Mouse (Mus musculus): ENCODE data around the gene Chac1.

The Chac1 gene

DNA sequence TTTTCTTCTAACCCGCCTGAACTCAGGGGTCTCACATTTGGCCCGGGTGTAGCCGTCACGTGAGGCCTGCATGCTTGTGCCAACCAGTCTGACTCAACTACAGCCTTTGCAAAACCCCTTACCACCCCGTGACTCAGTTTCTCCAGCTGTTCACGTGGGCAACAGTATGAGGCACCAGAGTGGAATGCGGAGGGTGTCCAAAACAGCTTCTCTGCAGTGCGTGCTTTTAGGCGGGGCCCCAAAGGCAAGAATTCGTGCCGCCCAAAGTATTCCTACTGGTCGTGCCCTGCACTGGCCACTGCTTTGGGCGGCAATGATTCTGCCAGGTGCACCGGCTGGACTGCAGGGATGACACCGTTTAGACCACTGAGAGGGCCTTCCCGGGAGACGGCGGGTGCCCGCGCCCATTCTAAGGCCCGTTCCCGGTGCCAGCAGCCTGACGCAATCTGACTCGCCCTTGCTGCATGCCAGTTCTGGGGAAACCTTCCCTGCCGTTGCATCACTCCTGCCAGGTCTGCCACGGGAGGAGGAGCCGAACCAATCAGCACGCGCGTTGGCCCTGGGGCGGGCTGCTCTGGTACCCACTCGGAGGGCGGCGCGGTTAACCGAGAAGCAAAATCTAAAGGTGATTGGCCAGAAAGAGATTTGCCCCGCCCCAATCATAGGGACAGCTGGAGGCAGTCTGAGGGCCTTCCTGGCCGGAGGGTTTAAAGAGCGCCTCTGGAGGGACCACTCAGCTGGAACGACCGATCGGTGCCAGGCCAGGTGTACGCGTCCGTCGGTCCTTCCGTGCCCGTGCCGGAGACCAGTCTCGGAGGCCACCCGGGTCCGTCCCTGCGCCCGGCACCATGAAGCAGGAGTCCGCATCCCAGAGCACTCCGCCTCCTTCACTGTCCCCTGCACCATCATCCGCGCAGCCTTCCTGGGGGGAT lies at the start of gene Chac1:
Gene Chac1, plus strand, starts transcription at position 675 of the 932 bp plus-strand sequence.
- peak; percentile 94 for DNase-seq

DNA sequence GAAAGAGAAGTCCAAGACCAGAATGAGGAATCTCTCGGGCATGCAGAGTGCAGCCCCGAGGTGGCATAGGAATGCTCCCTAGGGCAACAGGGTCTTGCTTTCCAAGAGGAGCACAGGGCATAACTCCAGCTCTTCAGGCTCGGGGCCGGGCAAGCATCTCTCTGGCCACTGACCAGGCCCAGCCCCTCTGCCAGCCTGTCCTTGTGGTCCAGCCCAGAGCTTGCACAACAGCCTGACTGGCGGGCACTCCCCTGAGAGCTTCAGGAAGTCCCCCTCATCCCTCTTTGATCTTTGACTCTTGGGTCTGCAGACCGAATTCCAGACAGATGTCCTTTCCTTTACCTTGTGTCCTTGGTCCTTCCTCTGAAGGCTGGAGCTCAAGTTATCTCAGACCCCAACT lies 48.2 kb upstream of the Chac1 start:
- no peak for DNase-seq

- no peak for DNase-seq
Observed at GRCm38 (mm10) chr2:119304391-119304790, 46.6 kb upstream of the Chac1 start.

DNA sequence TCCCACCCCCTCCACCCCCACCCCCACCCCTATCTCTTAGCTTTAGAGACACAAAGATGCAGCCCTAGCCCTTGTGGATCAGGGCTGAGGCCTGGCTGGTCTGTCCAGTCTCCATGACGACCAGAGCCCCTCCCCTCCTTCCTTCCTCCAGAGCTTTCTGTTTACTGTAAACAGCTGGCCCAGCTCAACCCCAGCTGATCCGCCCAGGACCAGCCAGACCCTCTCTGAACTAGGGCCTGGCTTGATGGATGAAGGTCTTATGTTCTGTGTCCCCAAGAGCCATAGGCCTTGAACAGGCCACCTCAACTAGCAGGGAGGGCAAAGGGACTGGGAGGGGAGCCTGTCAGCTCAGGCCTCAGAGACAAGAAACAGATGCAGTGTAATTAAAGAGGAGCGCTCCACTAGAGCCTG lies 46.2 kb upstream of the Chac1 start:
- no peak for DNase-seq

DNA sequence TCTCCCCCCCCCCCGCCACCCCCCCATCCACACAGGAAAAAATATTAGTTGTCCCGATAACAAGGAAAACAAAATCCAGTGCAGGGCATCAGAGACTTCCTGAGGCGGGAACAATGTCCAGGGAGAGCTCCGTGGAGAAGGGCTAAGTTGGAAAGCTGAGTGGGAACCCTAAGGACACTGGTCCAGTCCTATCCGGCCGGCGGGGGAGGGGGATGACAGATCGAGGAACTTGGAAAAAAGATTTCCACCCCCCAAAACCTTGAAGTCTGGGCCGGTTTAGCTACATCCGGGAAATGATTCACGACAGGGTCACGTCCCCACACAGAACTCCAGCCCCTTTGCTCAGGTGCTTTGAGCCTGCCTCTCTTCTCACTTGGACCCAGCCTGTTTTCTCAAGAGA lies 39.5 kb upstream of the Chac1 start:
- DNase-seq: no peak

DNA sequence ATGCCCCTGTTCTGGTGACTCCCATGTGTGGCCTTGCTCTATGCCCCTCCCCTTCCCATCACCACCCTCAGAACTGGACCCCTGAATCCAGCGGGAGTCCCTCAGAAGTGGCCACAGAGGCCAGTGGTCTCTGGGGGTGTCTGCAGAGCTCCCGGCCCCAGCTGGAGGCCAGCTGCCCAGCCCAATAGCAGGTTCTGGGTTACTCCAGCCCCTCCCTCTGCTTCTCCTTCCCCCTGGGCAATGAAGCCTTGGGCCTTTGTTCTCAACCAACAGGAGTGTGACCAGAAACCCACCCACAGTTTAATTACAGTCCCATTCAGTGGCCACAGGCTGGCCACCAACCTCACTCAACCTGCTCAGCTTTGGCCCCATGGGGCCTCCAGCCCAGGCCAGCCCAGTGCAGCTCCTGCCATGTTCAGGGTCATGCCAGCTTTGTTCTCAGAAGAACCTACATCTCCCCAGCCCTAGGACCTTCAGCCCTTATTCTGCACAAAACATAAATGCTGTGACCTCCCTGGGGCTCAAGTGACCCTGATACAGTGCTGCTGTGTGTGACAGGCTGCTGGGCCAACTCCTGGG lies 38.6 kb upstream of the Chac1 start:
- no peak for DNase-seq

- DNase-seq: no peak
Observed at GRCm38 (mm10) chr2:119313780-119314479, 37.1 kb upstream of the Chac1 start.

GRCm38 (mm10) chr2:119314742-119315310 lies 36.2 kb upstream of the Chac1 start:
- DNase-seq: no peak

- DNase-seq: no peak
Observed at GRCm38 (mm10) chr2:119318043-119318710, 32.9 kb upstream of the Chac1 start.

DNA sequence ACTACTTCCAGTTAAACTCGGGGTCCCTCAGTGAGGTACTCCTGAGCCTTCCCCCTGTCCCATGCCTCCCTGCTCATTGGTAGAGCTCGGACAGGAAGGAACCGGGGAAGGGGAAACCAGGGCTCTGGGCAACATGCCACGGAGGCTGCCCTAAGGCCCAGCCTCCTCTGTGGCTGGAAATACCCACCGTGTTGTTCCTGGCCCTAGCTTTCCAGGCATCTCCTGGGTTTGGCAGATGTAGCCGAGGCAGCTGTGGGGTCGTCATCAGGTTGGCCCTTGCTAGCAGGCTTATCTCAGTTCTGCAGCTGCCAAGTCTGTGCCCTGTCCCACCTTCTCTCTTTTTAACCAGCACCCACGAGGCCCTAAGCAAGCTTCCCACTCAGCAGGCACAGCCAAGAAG lies 30.5 kb upstream of the Chac1 start:
- DNase-seq: no peak

- no peak for DNase-seq
Observed at GRCm38 (mm10) chr2:119321771-119322586, 29.1 kb upstream of the Chac1 start.

DNA sequence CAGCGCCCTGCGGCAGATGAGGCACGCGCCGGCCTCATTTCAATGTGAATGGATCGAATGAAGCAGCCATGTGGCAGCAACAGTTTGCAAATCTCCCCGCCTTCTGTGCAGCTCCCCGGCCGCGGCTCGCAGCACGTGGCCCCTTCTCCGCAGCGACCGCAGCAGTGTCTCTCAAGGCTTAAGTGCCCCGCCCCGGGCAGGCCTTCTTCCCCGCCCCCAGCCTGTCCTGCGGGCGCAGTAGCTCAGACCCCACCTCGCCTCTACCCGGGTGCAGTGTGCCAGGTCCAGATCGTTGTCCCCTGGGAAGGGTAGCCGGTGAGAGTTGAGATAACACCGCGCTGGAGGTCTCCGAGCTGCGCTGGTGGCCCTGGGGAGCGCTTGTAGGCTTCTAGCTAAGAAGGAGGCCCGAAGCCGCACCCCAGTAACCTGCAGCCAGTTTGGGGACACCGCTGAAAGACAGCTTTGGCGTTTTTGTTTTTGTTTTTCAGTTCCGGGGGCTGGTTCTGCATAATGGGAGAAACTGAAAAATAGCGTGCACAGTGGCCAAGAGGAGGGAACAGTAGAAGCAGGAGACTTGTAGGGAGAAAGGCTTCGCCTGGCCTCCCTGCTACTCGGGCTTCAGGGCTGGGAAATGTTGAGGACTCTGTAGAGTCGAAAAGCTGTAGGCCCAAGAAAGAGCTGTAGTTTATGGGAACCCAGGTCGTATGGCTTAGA lies 28.3 kb upstream of the Chac1 start:
- DNase-seq: no peak

- no peak for DNase-seq
Observed at GRCm38 (mm10) chr2:119323866-119324575, 27.0 kb upstream of the Chac1 start.

DNA sequence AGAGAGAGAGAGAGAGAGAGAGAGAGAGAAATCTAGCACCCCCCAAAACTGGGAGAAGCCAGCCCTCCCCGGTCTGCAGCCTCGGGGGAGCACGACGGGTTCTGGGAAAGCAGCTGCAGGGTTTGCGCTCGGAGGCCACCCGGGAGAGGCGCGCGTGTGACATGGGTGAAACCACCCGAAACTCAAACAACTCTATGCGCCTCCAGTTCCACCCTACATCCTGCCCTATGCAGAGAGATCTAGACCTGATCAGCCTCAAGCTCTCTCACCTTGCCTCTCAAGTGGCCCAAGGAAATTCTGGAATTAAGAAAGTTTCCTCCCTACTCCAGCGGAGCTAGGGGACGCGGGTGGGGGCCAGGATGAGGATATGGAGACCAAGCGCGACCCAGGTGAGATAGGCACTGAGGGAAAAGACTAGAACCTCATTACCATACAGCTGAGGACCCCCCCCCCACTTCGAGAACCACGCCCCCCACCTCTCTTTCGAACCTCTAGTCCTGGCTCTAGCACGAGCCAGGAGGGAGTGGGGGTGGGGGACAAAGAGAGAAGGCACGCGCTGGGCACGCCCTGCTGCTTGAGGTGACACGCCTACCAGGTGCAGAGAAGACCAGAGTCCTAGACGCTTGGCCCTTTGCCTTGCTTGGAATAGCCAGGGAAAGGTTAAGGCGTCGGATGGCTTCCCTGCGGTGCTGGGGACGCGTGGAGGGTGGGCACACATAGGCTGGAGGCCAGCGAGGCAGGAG lies 26.3 kb upstream of the Chac1 start:
- DNase-seq: no peak

DNA sequence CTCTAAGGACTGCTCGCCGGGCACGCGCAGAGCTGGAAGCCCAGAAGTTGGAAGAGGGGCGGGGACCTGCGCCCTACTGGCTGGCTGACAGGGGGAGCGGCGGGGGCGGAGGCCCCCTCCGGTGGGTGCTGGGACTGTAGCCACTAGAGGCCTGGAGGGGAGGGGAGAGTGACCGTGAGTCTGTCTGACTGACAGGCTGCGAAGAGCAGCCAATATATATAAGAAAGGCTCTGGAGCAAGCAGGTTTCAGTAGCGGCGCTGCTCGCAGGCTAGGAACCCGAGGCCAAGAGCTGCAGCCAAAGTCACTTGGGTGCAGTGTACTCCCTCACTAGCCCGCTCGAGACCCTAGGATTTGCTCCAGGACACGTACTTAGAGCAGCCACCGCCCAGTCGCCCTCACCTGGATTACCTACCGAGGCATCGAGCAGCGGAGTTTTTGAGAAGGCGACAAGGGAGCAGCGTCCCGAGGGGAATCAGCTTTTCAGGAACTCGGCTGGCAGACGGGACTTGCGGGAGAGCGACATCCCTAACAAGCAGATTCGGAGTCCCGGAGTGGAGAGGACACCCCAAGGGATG lies 25.4 kb upstream of the Chac1 start, which contains the start of gene Dll4:
Gene Dll4, plus strand, starts transcription at position 217 of the 576 bp plus-strand sequence.
- peak; percentile 32 for DNase-seq

GRCm38 (mm10) chr2:119326161-119327101 lies 24.6 kb upstream of the Chac1 start:
- no peak for DNase-seq

GRCm38 (mm10) chr2:119327102-119327480 lies 23.9 kb upstream of the Chac1 start:
- peak; percentile 54 for DNase-seq

- DNase-seq: peak; percentile 26
Observed at GRCm38 (mm10) chr2:119327942-119328526, 23.0 kb upstream of the Chac1 start.

All from cerebellum, adult 8-10 months (tissue).